Mouse (Mus musculus) CH12.LX (cell line): ENCODE measurements around the gene Syt3.

ENCODE experiments used
- BHLHE40 ChIP-seq: IDR thresholded peaks from 2 replicates; pipeline ENCODE4 v1.6.1; 2011; ENCODE audit warnings: mild to moderate bottlenecking, low read depth, low read length, improper control_type of control experiment
- CTCF ChIP-seq, 2 experiments: IDR thresholded peaks in 1 of 2; conservative IDR thresholded peaks in 1 of 2; 2 replicates each; pipeline ENCODE4 v1.5.1; 2011 to 2012; ENCODE audit warnings: low read depth in 2 of 2, low read length in 2 of 2, improper control_type of control experiment in 1 of 2, inconsistent platforms in 1 of 2, mild to moderate bottlenecking in 1 of 2, moderate library complexity in 1 of 2
- GABPA ChIP-seq: IDR thresholded peaks from 2 replicates; pipeline ENCODE4 v1.6.1; 2012; ENCODE audit warnings: low read depth, low read length, improper control_type of control experiment, inconsistent platforms; ENCODE audit not compliant: insufficient replicate concordance
- MAX ChIP-seq: IDR thresholded peaks from 2 replicates; pipeline ENCODE4 v1.6.1; 2011; ENCODE audit warnings: low read length, improper control_type of control experiment
- MYC ChIP-seq: IDR thresholded peaks from 2 replicates; pipeline ENCODE4 v1.6.1; 2011; ENCODE audit warnings: low read depth, mild to moderate bottlenecking, improper control_type of control experiment, low read length
- POLR2A ChIP-seq: IDR thresholded peaks from 2 replicates; pipeline ENCODE4 v1.6.1; 2011; ENCODE audit warnings: low read depth, mild to moderate bottlenecking, improper control_type of control experiment, low read length
- POLR2AphosphoS2 ChIP-seq: IDR thresholded peaks from 2 replicates; pipeline ENCODE4 v1.6.1; 2011; ENCODE audit warnings: low read depth, low read length, improper control_type of control experiment
- RAD21 ChIP-seq: IDR thresholded peaks from 2 replicates; pipeline ENCODE4 v1.6.1; 2011; ENCODE audit warnings: low read depth, mild to moderate bottlenecking, low read length, improper control_type of control experiment, moderate library complexity

DNA sequence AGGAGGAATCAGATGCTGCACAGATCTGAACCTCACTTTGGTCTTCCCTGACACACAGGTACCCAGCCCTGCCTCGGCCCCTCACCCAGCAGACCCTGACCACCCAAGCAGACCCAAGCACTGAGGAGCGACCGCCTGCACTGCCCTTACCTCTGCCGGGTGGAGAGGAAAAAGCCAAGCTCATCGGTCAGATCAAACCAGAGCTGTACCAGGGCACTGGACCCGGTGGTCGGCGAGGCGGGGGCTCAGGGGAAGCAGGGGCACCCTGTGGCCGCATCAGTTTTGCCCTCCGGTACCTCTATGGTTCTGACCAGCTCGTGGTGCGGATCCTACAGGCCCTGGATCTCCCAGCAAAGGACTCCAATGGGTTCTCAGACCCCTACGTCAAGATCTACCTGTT, 8.4 kb downstream of the Syt3 start:
- TF ChIP-seq BHLHE40, result no peak
- TF ChIP-seq POLR2AphosphoS2, result no peak
- no peak for TF ChIP-seq MAX
- no peak for TF ChIP-seq CTCF (conservative IDR thresholded peaks at IDR 0.05 in 1 of 2, IDR thresholded peaks at IDR 0.05 in 1 of 2; ENCODE audit: low read depth in 2 of 2, low read length in 2 of 2)
- no peak for TF ChIP-seq MYC
- TF ChIP-seq POLR2A, result no peak
- no peak for TF ChIP-seq RAD21
- TF ChIP-seq GABPA, result no peak
